Mouse (Mus musculus): ENCODE results near the gene Pdzk1.

GRCm38 (mm10) chr3:96802214-96802613 lies 26.9 kb upstream of the Pdzk1 start:
- TF ChIP-seq POLR2A (IDR thresholded peaks at IDR 0.05; ENCODE audit: insufficient read depth, low read depth, low read length) (no peak), CTCF (IDR thresholded peaks at IDR 0.05) (no peak), EP300 (IDR thresholded peaks at IDR 0.05; ENCODE audit: insufficient read depth, low read depth, low read length) (no peak)
